Mouse (Mus musculus) cortical plate, adult 2 months (tissue): Measurements from ENCODE around the gene Zmynd8.

Experiments
- CTCF ChIP-seq: fragments of 200-500 bp; IDR thresholded peaks from 2 replicates; pipeline ENCODE4 v1.5.1; 2011; ENCODE audit warnings: mild to moderate bottlenecking, control low read depth, low read length; ENCODE audit not compliant: insufficient read depth; ENCODE audit errors: extremely low read depth
- POLR2A ChIP-seq: fragments of 200-500 bp; IDR thresholded peaks from 2 replicates; pipeline ENCODE4 v1.6.1; 2011; ENCODE audit warnings: mild to moderate bottlenecking, low read length, control low read depth; ENCODE audit not compliant: insufficient read depth; ENCODE audit errors: extremely low read depth

DNA sequence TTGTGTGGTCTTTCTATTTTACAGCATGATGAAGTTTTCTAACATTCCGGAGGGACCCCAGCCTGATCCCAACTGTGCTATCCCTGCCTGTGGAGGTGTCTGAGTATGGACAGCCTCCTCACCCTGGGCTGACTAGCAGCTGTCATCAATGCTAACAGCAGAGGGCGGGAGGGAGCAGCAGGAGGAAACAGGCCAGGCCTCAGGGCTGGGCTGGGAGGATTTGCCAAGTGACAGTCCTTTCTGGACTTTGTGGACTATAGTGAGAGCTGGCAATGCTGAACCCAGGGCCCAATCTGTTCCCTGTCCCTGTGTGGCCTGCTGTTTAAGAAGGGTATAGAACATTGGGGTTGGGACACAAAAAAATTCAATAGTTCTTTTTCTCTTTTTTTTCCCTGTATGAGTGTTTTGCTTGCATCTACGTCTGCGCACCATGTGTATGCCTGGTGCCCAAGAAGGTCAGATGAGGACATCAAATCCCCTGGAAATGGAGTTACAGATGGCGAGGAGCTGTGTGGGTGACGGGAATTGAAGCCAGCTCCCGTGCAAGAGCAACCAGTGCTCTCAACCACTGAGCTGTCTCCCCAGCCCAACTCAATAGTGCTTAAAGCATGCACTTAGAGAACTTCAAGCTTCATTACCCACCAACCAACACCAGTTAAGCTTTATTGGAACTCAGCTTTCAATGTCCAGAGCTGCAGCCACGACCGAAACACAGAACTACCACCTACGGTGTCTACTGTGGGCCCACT lies 72.7 kb downstream of the Zmynd8 start:
- no peak for TF ChIP-seq POLR2A
- peak; percentile 69 for TF ChIP-seq CTCF
